In the genomic region with DNA sequence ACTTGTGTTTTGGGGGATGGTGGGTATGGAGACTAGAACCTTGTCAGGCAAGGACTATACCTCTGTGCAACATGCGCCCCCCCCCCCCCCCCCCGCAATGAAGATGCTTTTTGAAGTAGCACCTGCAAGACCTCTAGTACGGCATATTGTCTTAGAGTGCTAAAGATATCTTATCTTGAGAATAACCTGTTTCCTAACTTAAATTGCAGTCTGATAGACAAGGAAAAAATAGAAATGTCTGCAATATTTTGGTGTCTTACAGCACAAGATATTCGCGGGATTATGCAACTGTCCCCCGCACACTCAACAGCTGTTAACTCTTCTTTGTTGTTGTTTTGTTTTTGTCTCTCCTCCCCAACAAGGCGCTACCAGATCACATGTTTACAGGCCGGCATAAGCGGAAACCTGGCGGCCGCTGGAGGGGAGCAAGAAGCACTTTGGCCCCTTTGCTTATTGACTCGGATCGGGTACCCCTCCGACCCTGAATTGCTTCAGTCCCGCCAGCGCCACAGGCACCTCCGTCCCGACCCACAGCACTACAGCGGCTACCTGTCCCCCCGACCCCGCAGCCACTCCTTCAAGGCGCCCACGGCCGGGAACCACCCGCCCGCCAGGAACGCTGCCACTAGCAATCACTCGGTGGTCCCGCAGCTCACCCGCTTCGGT, we compare ENCODE assay signal across 8 mouse cellular contexts. TPM values are rescaled to one million over a fixed set of nuclear protein-coding genes. Genes with fewer than 3 reads are reported as not detected.
A peak's percentile ranks its signal among the peaks of the same experiment; 100 is the strongest.
DNase-seq lines count a peak whose midpoint lies in the region; ATAC-seq and TF ChIP-seq lines count a peak whose summit lies in the region.

No protein-coding gene starts in this region.

- 2% methylated on average over 31 of the region's 31 CpGs for WGBS in hindbrain, embryonic 14.5 days
- WGBS in liver, embryonic 16.5 days (ENCODE audit: insufficient replicate concordance), result under 1% methylated on average over 31 of the region's 31 CpGs
- 2% methylated on average over 31 of the region's 31 CpGs for WGBS in neural tube, embryonic 12.5 days

- no peak for TF ChIP-seq POLR2A in cortical plate, adult 2 months (IDR thresholded peaks at IDR 0.05; ENCODE audit: extremely low read depth, insufficient read depth, low read length)

- no peak for TF ChIP-seq CTCF in cortical plate, adult 2 months (IDR thresholded peaks at IDR 0.05; ENCODE audit: extremely low read depth, insufficient read depth, low read length)

- H3K36me3 ChIP-seq in hindbrain, embryonic 14.5 days (replicated peaks; ENCODE audit: control insufficient read depth, insufficient read depth), result 0 out of 2 replicates have a peak, but pooled peaks cover 8% of the 10 kb centered on the region
- no peaks in the 10 kb centered on the region for H3K36me3 ChIP-seq in liver, embryonic 16.5 days (ENCODE audit: control insufficient read depth, insufficient read depth)
- H3K36me3 ChIP-seq in neural tube, embryonic 12.5 days, result no peaks in the 10 kb centered on the region; the same call in 1 of the 2 replicates

- H3K4me2 ChIP-seq in hindbrain, embryonic 14.5 days (replicated peaks), result peak overlapping the region; percentile 56
- peak overlapping the region; percentile 89 for H3K4me2 ChIP-seq in liver, embryonic 16.5 days (ENCODE audit: low read depth, low read length)
- H3K4me2 ChIP-seq in neural tube, embryonic 12.5 days (replicated peaks), result peak overlapping the region; percentile 68

- peak; percentile 21 to 24 for DNase-seq in frontal cortex, postnatal 36 days (ENCODE audit: low spot score in 2 of 2)
- no peak for DNase-seq in frontal cortex, postnatal 10 days (ENCODE audit: low spot score in 2 of 2)
- DNase-seq in hindbrain, embryonic 14.5 days (ENCODE audit: low spot score), result peak; percentile 56
- no peak for DNase-seq in layer of hippocampus, adult 11-12 months (ENCODE audit: low spot score)

- H3K27ac ChIP-seq in cortical plate, adult 2 months (ENCODE audit: insufficient read depth, low read length), result no peak overlapping the region; the same call in 1 of the 2 replicates
- H3K27ac ChIP-seq in hindbrain, embryonic 14.5 days, result peak overlapping the region; percentile 63
- 0 out of 2 replicates have a peak overlapping the region, but pooled peaks have one; percentile 29 for H3K27ac ChIP-seq in liver, embryonic 16.5 days (ENCODE audit: low read length)
- 0 out of 2 replicates have a peak overlapping the region, but pooled peaks have one; percentile 32 for H3K27ac ChIP-seq in neural tube, embryonic 12.5 days

- no peaks in the 10 kb centered on the region for H3K27me3 ChIP-seq in hindbrain, embryonic 14.5 days (ENCODE audit: control insufficient read depth, insufficient read depth, low read length)
- no peaks in the 10 kb centered on the region for H3K27me3 ChIP-seq in liver, embryonic 16.5 days (ENCODE audit: control insufficient read depth, insufficient read depth, low read depth, low read length)
- H3K27me3 ChIP-seq in neural tube, embryonic 12.5 days (replicated peaks), result no peaks in the 10 kb centered on the region

- peak overlapping the region; percentile 56 for H3K4me3 ChIP-seq in cortical plate, adult 2 months (ENCODE audit: insufficient read depth, low read length)
- H3K4me3 ChIP-seq in hindbrain, embryonic 14.5 days (replicated peaks; ENCODE audit: low read length), result peak overlapping the region; percentile 55
- peak overlapping the region; percentile 72 for H3K4me3 ChIP-seq in liver, embryonic 16.5 days (ENCODE audit: low read depth, low read length)
- H3K4me3 ChIP-seq in neural tube, embryonic 12.5 days, result peak overlapping the region; percentile 78

- peak; percentile 33 for ATAC-seq in CD4-positive, CD25-positive, alpha-beta regulatory T cell, adult 4 months
- no peak; the same call in 1 of the 2 replicates for ATAC-seq in hindbrain, embryonic 14.5 days (ENCODE audit: low FRiP score)
- peak; percentile 20 for ATAC-seq in liver, embryonic 16.5 days (ENCODE audit: low read depth)
- ATAC-seq in neural tube, embryonic 12.5 days (ENCODE audit: low FRiP score, low read depth), result peak; percentile 81

- no peaks in the 10 kb centered on the region; the same call in 1 of the 2 replicates for H3K4me1 ChIP-seq in cortical plate, adult 2 months (ENCODE audit: control insufficient read depth, insufficient read depth, low read length)
- H3K4me1 ChIP-seq in hindbrain, embryonic 14.5 days (replicated peaks; ENCODE audit: control insufficient read depth, insufficient read depth, low read length), result peaks cover 7% of the 10 kb centered on the region; the same call in 1 of the 2 replicates
- peaks cover 10% of the 10 kb centered on the region for H3K4me1 ChIP-seq in liver, embryonic 16.5 days (ENCODE audit: control insufficient read depth, low read depth, low read length)
- peaks cover 3% of the 10 kb centered on the region; the same call in 1 of the 2 replicates for H3K4me1 ChIP-seq in neural tube, embryonic 12.5 days

- H3K9ac ChIP-seq in hindbrain, embryonic 14.5 days, result peak overlapping the region; percentile 67
- H3K9ac ChIP-seq in liver, embryonic 16.5 days (ENCODE audit: low read depth, low read length), result peak overlapping the region; percentile 77
- H3K9ac ChIP-seq in neural tube, embryonic 12.5 days, result peak overlapping the region; percentile 84

- H3K9me3 ChIP-seq in hindbrain, embryonic 14.5 days (ENCODE audit: control insufficient read depth, low read length), result no peaks in the 10 kb centered on the region
- no peaks in the 10 kb centered on the region for H3K9me3 ChIP-seq in liver, embryonic 16.5 days (replicated peaks; ENCODE audit: control insufficient read depth, low read length)
- no peaks in the 10 kb centered on the region for H3K9me3 ChIP-seq in neural tube, embryonic 12.5 days

RNA-seq across cellular contexts. Expression of a gene that starts 0.5 kb away (rescaled TPM):
- 10 to 100 TPM; 11.0 to 11.8 TPM for polyA plus RNA-seq in CD4-positive, CD25-positive, alpha-beta regulatory T cell, adult 4 months (2017; shearing (Covaris generic))
- polyA plus RNA-seq in cortical plate, adult 2 months (2012; rRNA removed), result 17.4 and 18.1 TPM in 2 replicates
- polyA plus RNA-seq in hindbrain, embryonic 14.5 days (2014; fragmentation: Nextera tagmentation; extraction: Ambion mirVana), result 15.5 and 16.7 TPM in 2 replicates
- 4.8 and 5.8 TPM in 2 replicates for polyA plus RNA-seq in liver, embryonic 16.5 days (2015; fragmentation: Nextera tagmentation; extraction: Ambion mirVana)
- polyA plus RNA-seq in neural tube, embryonic 12.5 days (2016; fragmentation: Nextera tagmentation; extraction: Ambion mirVana), result 15.1 and 15.9 TPM in 2 replicates

RNA-seq across cellular contexts. Expression of a gene that starts 28.0 kb away (rescaled TPM):
- not detected for polyA plus RNA-seq in CD4-positive, CD25-positive, alpha-beta regulatory T cell, adult 4 months (2017; shearing (Covaris generic))
- polyA plus RNA-seq in cortical plate, adult 2 months (2012; rRNA removed), result 0.31 and 0.53 TPM in 2 replicates
- 2.1 and 2.2 TPM in 2 replicates for polyA plus RNA-seq in hindbrain, embryonic 14.5 days (2014; fragmentation: Nextera tagmentation; extraction: Ambion mirVana)
- polyA plus RNA-seq in liver, embryonic 16.5 days (2015; fragmentation: Nextera tagmentation; extraction: Ambion mirVana), result 0.07 and 0.15 TPM in 2 replicates
- 3.2 and 3.7 TPM in 2 replicates for polyA plus RNA-seq in neural tube, embryonic 12.5 days (2016; fragmentation: Nextera tagmentation; extraction: Ambion mirVana)

Comparison
In these comparisons a context has a peak if more than half of its experiments do, and no peak if none do; other contexts are left out.
1. DNase-seq: peak in frontal cortex, postnatal 36 days (2 of 2) and hindbrain, embryonic 14.5 days (single experiment); none in frontal cortex, postnatal 10 days (0 of 2) and layer of hippocampus, adult 11-12 months (single experiment).
2. Peak in every context shown above with its lines, with median percentiles within 50 percentile points of each other: H3K4me3 ChIP-seq, H3K4me2 ChIP-seq and H3K9ac ChIP-seq.